Mouse (Mus musculus) small intestine, adult 2 months (tissue): Measurements from ENCODE around the gene Nsun4.

Source experiments
- CTCF ChIP-seq: fragments of 200-500 bp; IDR thresholded peaks from 2 replicates; pipeline ENCODE4 v1.5.1; 2012; ENCODE audit warnings: low read depth, mild to moderate bottlenecking, control low read depth, inconsistent platforms, low read length, moderate library complexity, mixed read lengths; ENCODE audit not compliant: insufficient replicate concordance, insufficient read length; ENCODE audit errors: extremely low read depth
- POLR2A ChIP-seq: fragments of 200-500 bp; IDR thresholded peaks from 2 replicates; pipeline ENCODE4 v1.6.1; 2012; ENCODE audit warnings: low read depth, mild to moderate bottlenecking, control low read depth, inconsistent platforms, low read length, moderate library complexity

- TF ChIP-seq CTCF (no peak), POLR2A (no peak)
Observed at GRCm38 (mm10) chr4:116074145-116074675, 20.5 kb upstream of the Nsun4 start.
